30 mouse cellular contexts compared by ENCODE assay signal in the genomic region with DNA sequence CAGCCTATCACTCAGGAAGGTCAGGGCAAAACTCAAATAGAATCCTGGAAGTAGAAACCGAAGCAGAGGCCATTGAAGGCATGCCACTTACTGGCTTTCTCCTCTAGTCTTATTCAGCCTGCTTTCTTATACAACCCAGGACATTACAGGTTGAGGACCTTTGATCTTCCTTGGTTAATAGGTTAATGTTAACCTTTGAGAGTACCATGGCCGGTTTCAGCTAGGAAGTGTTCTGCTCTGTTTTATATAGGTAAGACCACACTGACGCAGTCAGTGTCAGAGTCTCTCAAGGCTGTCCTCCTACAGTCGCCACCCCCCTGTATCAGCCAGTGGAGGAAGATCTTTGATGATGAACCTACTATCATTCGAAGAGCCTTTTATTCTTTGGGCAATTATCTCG. TPM values are rescaled to one million over a fixed set of nuclear protein-coding genes. Genes with fewer than 3 reads are reported as not detected.
DNase-seq lines count a peak whose midpoint lies in the region; ATAC-seq lines count a peak whose summit lies in the region.
"Had no signal": no experiment of that assay in that cellular context is flagged by ENCODE, and none has a peak within 500 bp of the region (broad histone marks: within the 10 kb centered on the region; RNA-seq: fewer than 3 reads in every experiment).

No protein-coding gene starts in this region.

- peaks cover 6% of the 10 kb centered on the region; the same call in 1 of the 2 replicates for H3K4me1 ChIP-seq in heart, embryonic 12.5 days (replicated peaks)
- H3K4me1 ChIP-seq in heart, embryonic 10.5 days, result peaks cover 9% of the 10 kb centered on the region
- no peaks in the 10 kb centered on the region; the same call in 1 of the 2 replicates for H3K4me1 ChIP-seq in kidney, embryonic 14.5 days (ENCODE audit: control insufficient read depth, insufficient read depth, low read length)
- H3K4me1 ChIP-seq in midbrain, embryonic 11.5 days (ENCODE audit: control insufficient read depth, insufficient read depth, low read length), result no peaks in the 10 kb centered on the region
- H3K4me1 ChIP-seq in midbrain, embryonic 10.5 days, result peaks cover 25% of the 10 kb centered on the region

- 82% methylated on average over 6 of the region's 6 CpGs for WGBS in heart, embryonic 12.5 days
- 83% methylated on average over 6 of the region's 6 CpGs for WGBS in heart, embryonic 10.5 days
- WGBS in kidney, embryonic 14.5 days, result 85% methylated on average over 6 of the region's 6 CpGs
- WGBS in midbrain, embryonic 11.5 days, result 89% methylated on average over 6 of the region's 6 CpGs
- 84% methylated on average over 6 of the region's 6 CpGs for whole genome bisulfite sequencing in midbrain, embryonic 10.5 days

- H3K4me2 ChIP-seq in heart, embryonic 12.5 days, result 0 out of 2 replicates have a peak overlapping the region, but pooled peaks have one; percentile 12
- no peak overlapping the region for H3K4me2 ChIP-seq in kidney, embryonic 14.5 days (replicated peaks; ENCODE audit: low read depth, low read length)
- no peak overlapping the region for H3K4me2 ChIP-seq in midbrain, embryonic 11.5 days
- H3K4me2 ChIP-seq: embryonic facial prominence, embryonic 15.5 days; forebrain, embryonic 12.5 days; hindbrain, embryonic 15.5 days; limb, embryonic 12.5 days; midbrain, embryonic 15.5 days; neural tube, embryonic 15.5 days had no signal

- peak overlapping the region; percentile 48; the same call in 1 of the 2 replicates for H3K27ac ChIP-seq in heart, embryonic 12.5 days (ENCODE audit: poor library complexity, severe bottlenecking)
- H3K27ac ChIP-seq in heart, embryonic 10.5 days, result no peak overlapping the region
- H3K27ac ChIP-seq in kidney, embryonic 14.5 days (ENCODE audit: low read depth, low read length), result no peak overlapping the region
- no peak overlapping the region for H3K27ac ChIP-seq in midbrain, embryonic 11.5 days (ENCODE audit: low read depth, low read length)
- no peak overlapping the region for H3K27ac ChIP-seq in midbrain, embryonic 10.5 days (replicated peaks)
- H3K27ac ChIP-seq: embryonic facial prominence, embryonic 10.5 days; embryonic facial prominence, embryonic 15.5 days; forebrain, embryonic 12.5 days; hindbrain, embryonic 10.5 days; hindbrain, embryonic 15.5 days; limb, embryonic 12.5 days; midbrain, embryonic 15.5 days; neural tube, embryonic 15.5 days had no signal

- H3K36me3 ChIP-seq in heart, embryonic 12.5 days, result no peaks in the 10 kb centered on the region
- no peaks in the 10 kb centered on the region for H3K36me3 ChIP-seq in heart, embryonic 10.5 days
- no peaks in the 10 kb centered on the region for H3K36me3 ChIP-seq in kidney, embryonic 14.5 days (ENCODE audit: control insufficient read depth, insufficient read depth, low read length)
- no peaks in the 10 kb centered on the region for H3K36me3 ChIP-seq in midbrain, embryonic 11.5 days (ENCODE audit: control insufficient read depth, insufficient read depth, low read length)
- no peaks in the 10 kb centered on the region for H3K36me3 ChIP-seq in midbrain, embryonic 10.5 days
- H3K36me3 ChIP-seq: embryonic facial prominence, embryonic 10.5 days; embryonic facial prominence, embryonic 15.5 days; forebrain, embryonic 12.5 days; hindbrain, embryonic 10.5 days; midbrain, embryonic 15.5 days had no signal

- no peaks in the 10 kb centered on the region for H3K9me3 ChIP-seq in heart, embryonic 12.5 days (replicated peaks)
- H3K9me3 ChIP-seq in heart, embryonic 10.5 days, result no peaks in the 10 kb centered on the region
- no peaks in the 10 kb centered on the region for H3K9me3 ChIP-seq in kidney, embryonic 14.5 days (ENCODE audit: control insufficient read depth, low read length)
- no peaks in the 10 kb centered on the region for H3K9me3 ChIP-seq in midbrain, embryonic 11.5 days (ENCODE audit: control insufficient read depth, low read length)
- H3K9me3 ChIP-seq in midbrain, embryonic 10.5 days (replicated peaks), result no peaks in the 10 kb centered on the region
- H3K9me3 ChIP-seq: embryonic facial prominence, embryonic 10.5 days; embryonic facial prominence, embryonic 15.5 days; forebrain, embryonic 12.5 days; hindbrain, embryonic 10.5 days; hindbrain, embryonic 15.5 days; limb, embryonic 12.5 days; midbrain, embryonic 15.5 days; neural tube, embryonic 15.5 days had no signal

- no peak overlapping the region for H3K9ac ChIP-seq in heart, embryonic 12.5 days
- no peak overlapping the region for H3K9ac ChIP-seq in kidney, embryonic 14.5 days (ENCODE audit: low read depth, low read length)
- H3K9ac ChIP-seq in midbrain, embryonic 11.5 days (ENCODE audit: low read length), result no peak overlapping the region
- H3K9ac ChIP-seq: embryonic facial prominence, embryonic 15.5 days; forebrain, embryonic 12.5 days; forebrain, postnatal 0 days; hindbrain, embryonic 15.5 days; limb, embryonic 12.5 days; midbrain, embryonic 15.5 days; neural tube, embryonic 15.5 days had no signal

- H3K4me3 ChIP-seq in heart, embryonic 12.5 days, result no peak overlapping the region
- no peak overlapping the region for H3K4me3 ChIP-seq in heart, embryonic 10.5 days
- H3K4me3 ChIP-seq in kidney, embryonic 14.5 days (ENCODE audit: low read length), result no peak overlapping the region
- no peak overlapping the region for H3K4me3 ChIP-seq in midbrain, embryonic 11.5 days (ENCODE audit: low read depth, low read length)
- H3K4me3 ChIP-seq in midbrain, embryonic 10.5 days, result no peak overlapping the region
- H3K4me3 ChIP-seq: embryonic facial prominence, embryonic 10.5 days; embryonic facial prominence, embryonic 15.5 days; forebrain, embryonic 12.5 days; hindbrain, embryonic 10.5 days; hindbrain, embryonic 15.5 days; limb, embryonic 12.5 days; midbrain, embryonic 15.5 days; neural tube, embryonic 15.5 days had no signal

- DNase-seq in heart, embryonic 10.5 days (ENCODE audit: low spot score), result no peak
- peak; percentile 77 for DNase-seq in kidney, adult 9 months
- peak; percentile 12 for DNase-seq in midbrain, embryonic 11.5 days (ENCODE audit: low spot score, missing footprints)
- DNase-seq in midbrain, embryonic 10.5 days (ENCODE audit: low spot score), result no peak
- DNase-seq in yolk sac, embryonic 10.5 days (ENCODE audit: low spot score), result peak; percentile 21
- no peak for DNase-seq in B cell, adult 2 months
- DNase-seq: adrenal gland, postnatal 10 days; cerebellum, adult 8-10 months; cerebellum, postnatal 25 days; forebrain, postnatal 0 days; gastrocnemius, postnatal 10 days; lung, adult 18-20 months; lung, postnatal 4 days; retina, postnatal 1 day; right cerebral cortex, postnatal 14 days; thymus, adult 18-20 months; thymus, postnatal 25 days had no signal

- no peak for ATAC-seq in heart, embryonic 12.5 days (ENCODE audit: insufficient number of reproducible peaks, low FRiP score)
- no peak for ATAC-seq in kidney, embryonic 14.5 days (ENCODE audit: low FRiP score, low TSS enrichment)
- no peak for ATAC-seq in midbrain, embryonic 11.5 days (ENCODE audit: low FRiP score)
- ATAC-seq: forebrain, postnatal 0 days; inflammation-experienced regulatory T-cells, adult 6 months; lung, postnatal 0 days; midbrain, embryonic 15.5 days; Patski had no signal

- 0 out of 2 replicates have a peak, but pooled peaks cover 5% of the 10 kb centered on the region for H3K27me3 ChIP-seq in heart, embryonic 12.5 days (replicated peaks)
- H3K27me3 ChIP-seq in heart, embryonic 10.5 days (ENCODE audit: insufficient read depth, poor library complexity, severe bottlenecking), result peaks cover 7% of the 10 kb centered on the region; the same call in 1 of the 2 replicates
- H3K27me3 ChIP-seq in kidney, embryonic 14.5 days (ENCODE audit: control insufficient read depth, insufficient read depth, low read length), result no peaks in the 10 kb centered on the region
- no peaks in the 10 kb centered on the region for H3K27me3 ChIP-seq in midbrain, embryonic 11.5 days (ENCODE audit: control insufficient read depth, insufficient read depth, low read length)
- H3K27me3 ChIP-seq in midbrain, embryonic 10.5 days (ENCODE audit: low read depth, poor library complexity, severe bottlenecking), result 0 out of 2 replicates have a peak, but pooled peaks cover 7% of the 10 kb centered on the region
- H3K27me3 ChIP-seq: embryonic facial prominence, embryonic 15.5 days; hindbrain, embryonic 15.5 days; limb, embryonic 12.5 days; midbrain, embryonic 15.5 days; neural tube, embryonic 15.5 days; Patski had no signal

RNA-seq across cellular contexts. Expression of gene Cmpk2, which starts 4.7 kb away (rescaled TPM):
- polyA plus RNA-seq in heart, embryonic 12.5 days (2016; fragmentation: Nextera tagmentation; extraction: Ambion mirVana), result 5.3 and 6.4 TPM in 2 replicates
- 3.0 and 4.6 TPM in 2 replicates for polyA plus RNA-seq in heart, embryonic 10.5 days (2016; fragmentation: Nextera tagmentation; extraction: Ambion mirVana)
- polyA plus RNA-seq in kidney, embryonic 14.5 days (2014; fragmentation: Nextera tagmentation; extraction: Ambion mirVana), result 7.3 and 9.7 TPM in 2 replicates
- polyA plus RNA-seq in midbrain, embryonic 11.5 days (2014; fragmentation: Nextera tagmentation; extraction: Ambion mirVana), result 7.6 and 7.8 TPM in 2 replicates
- 4.2 and 6.2 TPM in 2 replicates for polyA plus RNA-seq in midbrain, embryonic 10.5 days (2016; fragmentation: Nextera tagmentation; extraction: Ambion mirVana)

RNA-seq across cellular contexts. Expression of gene Rsad2, which starts 17.5 kb away (rescaled TPM):
- polyA plus RNA-seq in heart, embryonic 12.5 days (2016; fragmentation: Nextera tagmentation; extraction: Ambion mirVana), result 1.2 and 1.5 TPM in 2 replicates
- 0.25 and 0.60 TPM in 2 replicates for polyA plus RNA-seq in heart, embryonic 10.5 days (2016; fragmentation: Nextera tagmentation; extraction: Ambion mirVana)
- 16.6 and 17.1 TPM in 2 replicates for polyA plus RNA-seq in kidney, embryonic 14.5 days (2014; fragmentation: Nextera tagmentation; extraction: Ambion mirVana)
- 0.14 and 0.18 TPM in 2 replicates for polyA plus RNA-seq in midbrain, embryonic 11.5 days (2014; fragmentation: Nextera tagmentation; extraction: Ambion mirVana)
- polyA plus RNA-seq in midbrain, embryonic 10.5 days (2016; fragmentation: Nextera tagmentation; extraction: Ambion mirVana), result 0.14 and 0.35 TPM in 2 replicates

RNA-seq across cellular contexts. Expression of gene Rnf144a, which starts 58.7 kb away (rescaled TPM):
- 10.0 and 11.3 TPM in 2 replicates for polyA plus RNA-seq in heart, embryonic 12.5 days (2016; fragmentation: Nextera tagmentation; extraction: Ambion mirVana)
- 9.7 and 17.8 TPM in 2 replicates for polyA plus RNA-seq in heart, embryonic 10.5 days (2016; fragmentation: Nextera tagmentation; extraction: Ambion mirVana)
- 26.2 and 29.8 TPM in 2 replicates for polyA plus RNA-seq in kidney, embryonic 14.5 days (2014; fragmentation: Nextera tagmentation; extraction: Ambion mirVana)
- polyA plus RNA-seq in midbrain, embryonic 11.5 days (2014; fragmentation: Nextera tagmentation; extraction: Ambion mirVana), result 24.7 and 25.5 TPM in 2 replicates
- 35.5 and 35.6 TPM in 2 replicates for polyA plus RNA-seq in midbrain, embryonic 10.5 days (2016; fragmentation: Nextera tagmentation; extraction: Ambion mirVana)

Comparison
In these comparisons a context has a peak if more than half of its experiments do, and no peak if none do; other contexts are left out.
1. DNase-seq: peak in kidney, adult 9 months (single experiment), midbrain, embryonic 11.5 days (single experiment) and yolk sac, embryonic 10.5 days (single experiment); none in heart, embryonic 10.5 days (single experiment), midbrain, embryonic 10.5 days (single experiment) and B cell, adult 2 months (0 of 2).